Mouse (Mus musculus) stomach, embryonic 15.5 days (tissue): ENCODE measurements around the gene Hoxd10. TPM values are rescaled to one million over a fixed set of nuclear protein-coding genes. Genes with fewer than 3 reads are reported as not detected.

ENCODE experiments used
- ATAC-seq: fragments of 200-750 bp; cut with Nextera tagmentation; 2 replicates; pipeline ENCODE4 v1.8.0; 2017; ENCODE audit warnings: low read depth, moderate number of reproducible peaks, moderate TSS enrichment; ENCODE audit not compliant: insufficient read depth, low FRiP score
- H3K27ac ChIP-seq: fragments of 300-500 bp; sonication (generic); 2 replicates; pipeline ENCODE4 v1.5.1; 2015; ENCODE audit warnings: mild to moderate bottlenecking, inconsistent platforms
- H3K27me3 ChIP-seq: fragments of 300-500 bp; sonication (generic); replicated peaks from 2 replicates; pipeline ENCODE4 v1.6.1; 2015; ENCODE audit warnings: inconsistent platforms
- H3K36me3 ChIP-seq: fragments of 300-500 bp; sonication (generic); 2 replicates; pipeline ENCODE4 v1.6.1; 2015; ENCODE audit warnings: inconsistent platforms
- H3K4me1 ChIP-seq: fragments of 300-500 bp; sonication (generic); 2 replicates; pipeline ENCODE4 v1.6.1; 2015; ENCODE audit warnings: inconsistent platforms
- H3K4me2 ChIP-seq: fragments of 300-500 bp; sonication (generic); 2 replicates; pipeline ENCODE4 v1.6.1; 2015; ENCODE audit warnings: mild to moderate bottlenecking, inconsistent platforms
- H3K4me3 ChIP-seq: fragments of 300-500 bp; sonication (generic); replicated peaks from 2 replicates; pipeline ENCODE4 v1.5.1; 2015; ENCODE audit warnings: inconsistent platforms
- H3K9ac ChIP-seq: fragments of 300-500 bp; sonication (generic); 2 replicates; pipeline ENCODE4 v1.6.1; 2015; ENCODE audit warnings: inconsistent platforms
- H3K9me3 ChIP-seq: fragments of 300-500 bp; sonication (generic); 2 replicates; pipeline ENCODE4 v1.6.1; 2016; ENCODE audit warnings: inconsistent platforms
- WGBS: fragments of 180-500 bp; shearing (Covaris S2); methylation state at CpG from one replicate; pipeline ENCODE4 v1.1.7; 2015; 5-methylcytosine and 5-hydroxymethylcytosine counted together
- polyA plus RNA-seq: library from polyadenylated mRNA; unstranded; fragments of >200 nt; fragmentation: Nextera tagmentation; extraction: Ambion mirVana; gene quantifications from 2 replicates; pipeline ENCODE4 v1.2.1, GENCODE M21; 2015

The Hoxd10 gene
- polyA plus RNA-seq, 1 experiment from 2014 or later, result 2.4 TPM

DNA sequence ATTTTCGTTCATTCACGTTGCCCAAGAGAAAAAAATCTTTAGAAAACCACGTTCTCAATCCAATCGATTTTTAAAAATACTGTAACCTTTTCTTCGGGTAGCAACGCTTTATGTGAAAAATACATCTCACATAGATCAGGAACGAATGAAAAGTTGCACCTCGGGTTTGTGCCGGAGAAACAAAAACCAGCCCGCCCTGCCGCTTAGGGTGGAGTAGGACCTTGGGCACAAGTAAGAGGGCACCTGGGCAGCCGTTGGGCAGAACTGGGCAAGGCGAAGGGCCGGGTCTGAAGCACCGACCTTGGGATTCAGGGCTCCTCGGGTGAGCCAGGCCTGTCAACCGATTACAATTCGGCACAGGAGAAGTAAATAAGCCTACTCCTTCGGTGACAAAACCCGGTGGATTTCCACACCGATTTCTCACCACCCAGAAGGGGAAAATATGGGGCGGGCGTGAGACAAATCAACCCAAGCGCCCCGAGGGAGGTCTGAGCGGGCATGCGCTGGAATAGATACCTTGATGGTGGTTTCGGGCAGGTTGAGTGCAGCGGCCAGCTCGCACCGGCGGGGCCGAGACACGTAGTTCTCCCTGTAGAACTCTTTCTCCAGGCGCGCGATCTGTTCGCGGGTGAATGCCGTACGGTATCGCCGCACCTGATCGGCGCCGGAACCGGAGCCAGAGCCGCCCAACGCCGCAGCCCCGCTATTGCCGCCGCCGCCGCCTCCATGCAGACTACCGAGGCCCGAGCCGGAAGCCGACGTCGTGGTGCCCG is 34.3 kb upstream of the Hoxd10 start:
- Histone ChIP-seq H3K4me3 (no peak overlapping the region), H3K4me1 (peaks cover 12% of the 10 kb centered on the region), H3K27me3 (peaks cover 79% of the 10 kb centered on the region), H3K4me2 (no peak overlapping the region), H3K9ac (no peak overlapping the region), H3K9me3 (no peaks in the 10 kb centered on the region), H3K27ac (no peak overlapping the region), H3K36me3 (no peaks in the 10 kb centered on the region)
- 3% methylated on average over 62 of the region's 62 CpGs for WGBS
- ATAC-seq, result no peak

DNA sequence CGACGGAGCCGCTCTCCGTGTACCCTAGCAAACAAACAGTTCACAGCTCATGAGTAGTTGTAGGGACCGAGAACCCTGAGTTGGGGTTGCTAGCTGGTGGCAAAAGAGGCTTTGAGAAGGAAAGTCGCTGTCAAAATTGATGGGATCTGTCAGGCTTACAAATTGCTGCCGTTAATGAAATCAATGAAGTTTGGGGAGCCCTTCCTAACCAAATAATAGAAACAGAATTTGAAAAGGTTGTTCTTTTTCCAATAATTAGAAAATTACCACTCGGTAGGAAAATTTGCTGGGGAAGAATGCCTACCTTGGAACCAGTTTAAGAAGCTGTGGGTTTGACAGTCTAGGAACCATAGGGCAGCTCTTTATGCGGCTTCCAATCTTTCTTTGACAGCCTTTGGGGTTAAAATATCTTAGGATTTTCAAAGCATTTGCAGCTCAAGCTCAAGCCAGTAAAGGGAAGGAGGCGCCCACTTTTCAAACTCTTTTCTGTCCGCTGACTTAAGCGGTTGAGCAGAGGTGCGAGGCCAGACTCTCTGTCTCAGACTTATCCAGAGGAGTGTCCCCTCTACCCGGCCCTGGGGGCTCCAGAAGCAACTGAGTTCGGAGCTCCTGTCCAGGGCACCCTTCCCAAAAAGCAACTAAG is 33.6 kb upstream of the Hoxd10 start:
- Histone ChIP-seq H3K9ac (no peak overlapping the region), H3K27ac (no peak overlapping the region), H3K4me2 (no peak overlapping the region), H3K36me3 (no peaks in the 10 kb centered on the region), H3K4me1 (peaks cover 12% of the 10 kb centered on the region), H3K27me3 (peaks cover 84% of the 10 kb centered on the region), H3K9me3 (no peaks in the 10 kb centered on the region), H3K4me3 (no peak overlapping the region)
- ATAC-seq, result no peak
- WGBS, result 2% methylated on average over 15 of the region's 15 CpGs

DNA sequence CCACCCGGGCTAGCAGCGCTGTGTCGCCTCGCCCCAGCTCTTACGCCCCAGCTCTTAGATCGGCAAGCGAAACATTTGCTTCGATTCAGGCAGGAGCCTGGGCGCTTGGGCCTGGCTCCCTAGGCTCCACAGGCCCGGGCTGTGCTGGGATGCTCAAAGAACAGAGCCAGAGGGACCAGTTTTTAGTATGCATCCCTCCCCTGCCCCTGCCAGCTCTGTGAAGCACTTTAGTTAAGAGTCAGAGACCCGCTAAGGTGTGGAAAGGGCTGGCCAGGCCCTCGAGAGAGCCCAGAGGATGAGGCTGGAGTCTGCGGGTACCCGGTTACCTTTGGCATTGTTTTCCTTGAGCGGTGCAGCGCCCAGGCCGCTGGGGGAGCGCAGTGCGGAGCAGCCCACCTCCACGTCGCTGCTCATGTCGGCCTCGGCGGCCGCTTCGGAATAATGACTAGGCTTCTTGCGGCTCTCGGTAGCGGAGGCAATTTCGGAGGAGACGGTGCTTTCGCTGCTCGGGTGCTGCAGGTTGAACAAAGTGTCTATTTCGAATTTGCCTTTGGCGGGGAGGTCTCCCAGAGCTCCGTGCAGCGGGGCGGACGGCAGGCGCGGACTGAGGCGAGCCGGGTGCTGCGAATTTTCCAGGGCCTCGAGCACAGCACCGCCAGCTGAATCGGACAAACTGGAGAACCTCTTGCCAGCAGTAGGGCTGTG is 32.9 kb upstream of the Hoxd10 start:
- Histone ChIP-seq H3K9me3 (no peaks in the 10 kb centered on the region), H3K4me2 (no peak overlapping the region), H3K9ac (no peak overlapping the region), H3K27ac (no peak overlapping the region), H3K36me3 (no peaks in the 10 kb centered on the region), H3K4me1 (peaks cover 12% of the 10 kb centered on the region), H3K4me3 (no peak overlapping the region), H3K27me3 (peaks cover 88% of the 10 kb centered on the region)
- no peak for ATAC-seq
- WGBS, result 2% methylated on average over 47 of the region's 47 CpGs

DNA sequence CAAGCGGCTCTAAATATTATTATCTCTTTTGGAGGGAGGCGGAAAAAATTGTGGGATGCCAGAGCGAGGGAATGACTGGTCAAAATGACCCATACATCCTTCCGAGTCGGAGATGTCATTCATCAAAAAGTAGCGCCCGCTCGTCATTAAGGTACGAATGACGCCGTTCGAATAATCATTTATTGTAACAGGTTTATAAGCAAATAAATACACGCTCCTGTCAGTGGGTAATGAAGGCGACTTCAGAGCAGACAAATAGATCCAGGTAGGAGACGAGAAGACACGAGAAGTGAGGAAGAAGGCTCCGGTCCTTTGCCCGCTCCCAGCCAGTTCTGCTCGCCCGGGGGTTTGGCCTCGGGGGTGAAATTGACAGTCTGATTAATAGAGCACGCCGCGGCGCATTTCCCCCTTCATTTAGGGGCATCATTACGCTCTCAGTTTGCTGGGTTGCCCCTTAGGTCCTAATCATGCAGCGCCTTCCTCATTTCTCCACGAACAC is 32.2 kb upstream of the Hoxd10 start, which contains the start of gene Evx2:
Gene Evx2, minus strand, starts transcription at position 51 of the 499 bp plus-strand sequence.
- no peak for ATAC-seq
- Histone ChIP-seq H3K27ac (no peak within 1 kb of the TSS), H3K9me3 (no peaks in the 10 kb centered on the region), H3K27me3 (peaks cover 88% of the 10 kb centered on the region), H3K4me1 (peaks cover 12% of the 10 kb centered on the region), H3K9ac (no peak within 1 kb of the TSS), H3K4me3 (no peak within 1 kb of the TSS), H3K4me2 (no peak within 1 kb of the TSS), H3K36me3 (no peaks in the 10 kb centered on the region)
- WGBS, result 3% methylated on average over 28 of the region's 28 CpGs

DNA sequence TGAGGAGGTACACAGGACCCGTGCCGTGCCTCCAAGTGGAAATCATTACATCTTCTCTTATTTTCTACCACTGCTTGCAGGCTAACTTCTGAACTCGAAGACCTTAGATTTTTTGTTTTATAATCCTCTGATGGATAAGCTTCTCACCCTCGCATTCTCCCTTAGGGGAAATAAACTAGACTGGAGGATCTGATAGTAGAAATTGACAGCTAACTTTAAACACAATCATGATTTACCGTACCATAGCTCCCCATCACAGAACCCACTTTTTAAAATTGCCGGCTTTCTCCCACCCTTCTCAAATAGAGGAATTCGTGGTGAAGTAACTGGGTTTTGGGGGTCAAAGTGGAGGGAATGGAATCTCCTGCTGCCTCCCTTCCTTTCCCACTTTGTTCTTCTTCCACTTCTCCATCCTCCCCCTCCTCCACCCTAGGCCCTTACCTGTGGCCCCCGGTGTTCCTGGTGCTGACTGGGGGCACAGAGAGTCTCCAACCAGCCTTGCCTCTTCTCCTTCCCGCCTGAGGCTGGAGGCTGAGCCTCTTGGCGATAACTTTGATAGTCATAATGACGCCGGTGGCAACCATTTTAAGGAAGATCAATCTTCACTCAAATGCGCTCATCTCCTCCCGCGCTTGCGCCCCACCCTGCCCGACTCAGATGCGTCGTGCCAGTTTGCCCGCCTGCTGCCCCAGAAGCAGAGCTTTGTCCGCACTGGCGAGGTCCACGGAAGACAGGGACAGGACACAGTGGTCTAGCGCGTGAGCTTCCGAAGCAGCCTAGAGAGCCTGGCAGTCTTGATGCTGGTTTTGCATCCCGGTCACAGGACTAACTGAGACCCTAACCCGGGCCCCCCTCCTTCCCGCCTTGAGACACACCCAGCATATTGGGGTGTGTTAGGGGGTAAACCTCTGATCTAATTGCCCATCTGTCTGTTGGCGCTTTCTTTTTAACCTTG is 31.0 kb upstream of the Hoxd10 start:
- H3K27ac ChIP-seq, result no peak overlapping the region
- no peaks in the 10 kb centered on the region for H3K9me3 ChIP-seq
- WGBS, result 2% methylated on average over 30 of the region's 30 CpGs
- H3K9ac ChIP-seq, result no peak overlapping the region
- H3K4me3 ChIP-seq, result no peak overlapping the region
- peaks cover 86% of the 10 kb centered on the region for H3K27me3 ChIP-seq
- H3K4me2 ChIP-seq, result no peak overlapping the region
- H3K36me3 ChIP-seq, result no peaks in the 10 kb centered on the region
- H3K4me1 ChIP-seq, result peaks cover 7% of the 10 kb centered on the region
- no peak for ATAC-seq

DNA sequence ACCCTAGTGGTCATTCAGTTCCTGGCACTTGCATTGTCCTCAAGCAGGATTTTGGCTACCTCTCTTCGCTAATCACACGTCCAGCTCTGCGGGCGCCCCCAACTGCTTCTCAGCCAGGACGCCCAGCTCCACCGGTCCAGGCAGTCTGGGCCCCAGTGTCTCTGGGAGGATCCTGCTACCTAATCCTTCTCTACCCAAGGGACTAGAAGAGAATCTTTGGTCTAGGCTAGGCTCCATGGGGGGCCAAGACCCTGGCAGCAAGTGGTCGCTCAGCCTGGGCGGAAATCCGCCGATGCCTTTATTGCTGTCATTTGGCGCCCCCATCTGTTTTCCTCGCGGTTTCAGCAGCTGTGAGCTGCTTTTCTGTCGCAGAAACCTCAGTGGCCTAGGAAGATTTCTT is 30.0 kb upstream of the Hoxd10 start:
- Histone ChIP-seq H3K27me3 (peaks cover 86% of the 10 kb centered on the region), H3K4me2 (peak overlapping the region; percentile 41; the same call in 1 of the 2 replicates), H3K36me3 (no peaks in the 10 kb centered on the region), H3K9ac (no peak overlapping the region), H3K9me3 (no peaks in the 10 kb centered on the region), H3K4me1 (peaks cover 2% of the 10 kb centered on the region; the same call in 1 of the 2 replicates), H3K4me3 (peak overlapping the region; percentile 22; the same call in 1 of the 2 replicates), H3K27ac (no peak overlapping the region)
- ATAC-seq, result no peak
- 1% methylated on average over 14 of the region's 14 CpGs for WGBS

DNA sequence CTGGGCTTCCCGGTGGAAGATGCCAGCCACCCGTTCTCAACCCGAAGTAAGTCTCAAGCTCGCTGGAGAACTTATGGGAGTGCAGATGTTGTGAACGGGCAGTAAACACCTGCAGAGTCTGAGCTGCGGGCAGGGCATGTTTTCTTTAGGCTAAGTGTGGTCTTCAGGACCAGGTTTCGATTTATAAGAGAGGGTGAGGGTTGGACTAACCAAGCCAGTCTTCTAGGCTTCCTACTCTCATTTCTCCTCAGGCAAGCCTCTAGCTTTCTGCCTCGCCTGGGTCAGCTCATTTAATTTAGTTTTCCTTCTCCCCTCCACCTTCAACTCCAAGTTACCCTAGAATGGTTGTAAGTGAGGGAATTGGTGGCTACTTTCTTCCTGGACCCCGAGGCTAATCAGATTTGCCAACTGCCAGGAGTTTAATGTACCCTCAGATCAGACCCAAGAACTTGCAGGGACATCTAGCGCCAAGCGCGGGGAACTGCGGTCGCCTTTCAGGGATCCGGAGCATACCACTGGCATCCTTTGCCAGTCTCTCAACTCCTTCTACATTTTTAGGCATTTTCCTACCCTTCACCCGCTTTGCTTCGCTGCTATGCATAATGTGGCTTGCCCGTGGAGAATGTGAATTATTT is 28.3 kb upstream of the Hoxd10 start:
- Histone ChIP-seq H3K4me2 (no peak overlapping the region), H3K9ac (no peak overlapping the region), H3K9me3 (no peaks in the 10 kb centered on the region), H3K36me3 (no peaks in the 10 kb centered on the region), H3K27ac (no peak overlapping the region), H3K4me3 (no peak overlapping the region), H3K27me3 (peaks cover 89% of the 10 kb centered on the region), H3K4me1 (peaks cover 10% of the 10 kb centered on the region)
- no peak for ATAC-seq
- 4% methylated on average over 18 of the region's 18 CpGs for whole genome bisulfite sequencing

DNA sequence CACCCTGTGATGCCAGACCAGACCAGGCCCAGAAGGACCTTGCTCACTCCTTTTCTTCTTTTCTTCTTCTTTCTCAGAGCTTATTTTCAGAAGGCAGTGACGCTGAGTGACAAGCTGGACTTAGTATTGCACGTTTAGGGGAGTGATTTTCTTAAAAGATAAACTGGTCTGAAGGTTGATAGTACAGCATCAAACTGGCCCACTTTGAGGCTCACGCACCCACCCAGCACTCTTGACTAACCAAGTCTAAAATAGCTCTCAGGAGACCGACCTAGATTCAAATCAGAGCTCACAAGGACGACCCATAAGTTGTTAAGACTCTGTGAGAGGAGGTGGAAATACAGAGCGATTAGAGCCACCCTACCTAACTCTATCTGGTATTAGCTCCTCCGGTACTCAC is 25.3 kb upstream of the Hoxd10 start:
- Histone ChIP-seq H3K9ac (no peak overlapping the region), H3K9me3 (no peaks in the 10 kb centered on the region), H3K4me2 (no peak overlapping the region), H3K36me3 (no peaks in the 10 kb centered on the region), H3K4me1 (peaks cover 13% of the 10 kb centered on the region), H3K27me3 (peaks cover 92% of the 10 kb centered on the region), H3K27ac (no peak overlapping the region), H3K4me3 (no peak overlapping the region)
- WGBS, result 4% methylated on average over 7 of the region's 7 CpGs
- ATAC-seq, result no peak

DNA sequence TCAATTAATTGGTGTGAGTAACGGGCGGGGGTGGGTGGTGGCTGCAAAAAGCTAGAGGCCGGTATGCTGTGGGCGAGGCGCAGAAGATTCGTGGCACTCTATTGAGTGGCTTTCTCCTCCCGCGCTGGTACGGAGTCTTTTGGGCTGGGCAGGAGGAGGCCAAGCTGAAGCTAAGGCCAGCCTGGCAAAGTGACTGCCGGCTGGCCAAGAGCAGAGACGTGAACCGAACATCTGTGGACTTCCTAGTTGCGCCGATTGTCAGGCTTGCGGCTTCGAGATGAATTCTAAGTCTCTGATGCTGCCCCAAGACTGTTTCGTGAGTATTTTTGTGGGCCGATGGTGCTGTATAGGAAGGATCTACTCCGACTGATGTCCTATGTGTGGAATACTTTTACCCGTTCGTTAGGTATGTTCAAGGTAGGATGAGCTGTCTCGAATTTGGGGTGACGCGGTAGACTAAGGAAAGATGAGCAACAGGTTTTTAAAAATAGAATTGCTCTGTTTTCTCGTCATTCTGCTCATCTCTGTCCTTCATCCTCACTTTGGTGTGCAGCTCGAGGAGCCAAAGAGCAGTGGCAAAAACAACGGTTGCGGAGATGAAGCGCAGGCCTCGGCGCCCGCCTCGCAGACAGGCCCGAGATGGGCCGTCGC is 24.4 kb upstream of the Hoxd10 start:
- peak overlapping the region; percentile 76; the same call in 1 of the 2 replicates for H3K4me2 ChIP-seq
- H3K4me3 ChIP-seq, result peak overlapping the region; percentile 39; the same call in 1 of the 2 replicates
- 2% methylated on average over 36 of the region's 36 CpGs for WGBS
- no peak overlapping the region for H3K9ac ChIP-seq
- no peak overlapping the region for H3K27ac ChIP-seq
- H3K4me1 ChIP-seq, result peaks cover 10% of the 10 kb centered on the region
- no peak for ATAC-seq
- H3K27me3 ChIP-seq, result peaks cover 91% of the 10 kb centered on the region
- no peaks in the 10 kb centered on the region for H3K36me3 ChIP-seq
- no peaks in the 10 kb centered on the region for H3K9me3 ChIP-seq

DNA sequence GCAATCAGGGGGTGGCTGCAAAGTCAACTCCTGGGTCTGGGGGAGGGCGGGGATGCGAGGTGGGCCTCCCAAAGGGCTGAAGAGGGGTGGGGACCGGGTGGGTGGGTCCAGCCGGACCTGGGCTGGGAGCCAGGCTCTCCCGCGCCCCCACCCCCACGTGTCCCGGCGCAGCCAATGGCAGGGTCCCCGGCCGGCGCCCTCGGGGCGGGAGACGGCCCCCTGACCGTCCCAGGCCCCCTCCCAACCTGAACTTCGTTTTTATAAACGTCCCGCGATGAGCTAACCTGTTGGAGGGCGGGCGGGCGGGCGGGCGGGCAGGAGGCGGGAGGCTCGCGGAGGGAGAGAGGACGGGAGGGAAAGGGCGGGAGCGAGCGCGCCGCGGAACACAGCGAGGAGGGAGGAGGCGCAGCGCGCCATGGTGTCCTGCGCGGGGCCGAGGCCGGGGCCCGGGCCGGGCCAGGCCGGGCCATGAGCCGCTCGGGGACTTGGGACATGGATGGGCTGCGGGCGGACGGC is 23.8 kb upstream of the Hoxd10 start, which contains the start of gene Hoxd13:
Gene Hoxd13, plus strand, starts transcription at position 469 of the 516 bp plus-strand sequence.
- H3K4me2 ChIP-seq, result peak within 1 kb of the TSS; percentile 76
- H3K27me3 ChIP-seq, result peaks cover 90% of the 10 kb centered on the region
- no peaks in the 10 kb centered on the region for H3K9me3 ChIP-seq
- no peak within 1 kb of the TSS for H3K27ac ChIP-seq
- peaks cover 14% of the 10 kb centered on the region for H3K4me1 ChIP-seq
- H3K36me3 ChIP-seq, result no peaks in the 10 kb centered on the region
- H3K4me3 ChIP-seq, result peak within 1 kb of the TSS; percentile 39
- ATAC-seq, result 0 out of 2 replicates have a peak, but pooled peaks have one; percentile 47
- 1% methylated on average over 40 of the region's 51 CpGs for WGBS
- no peak within 1 kb of the TSS for H3K9ac ChIP-seq
